Mouse (Mus musculus): ENCODE data around the gene Pak2. TPM values are rescaled to one million over a fixed set of nuclear protein-coding genes. Genes with fewer than 3 reads are reported as not detected.
"Not testable (repeated sequence)": the region's sequence is repeated elsewhere in the genome, so short reads cannot be mapped to it uniquely, and the experiment has no call there.

Gene Pak2
- total RNA-seq, 2 experiments from 2014 or later = 25.9 to 26.9 TPM

DNA sequence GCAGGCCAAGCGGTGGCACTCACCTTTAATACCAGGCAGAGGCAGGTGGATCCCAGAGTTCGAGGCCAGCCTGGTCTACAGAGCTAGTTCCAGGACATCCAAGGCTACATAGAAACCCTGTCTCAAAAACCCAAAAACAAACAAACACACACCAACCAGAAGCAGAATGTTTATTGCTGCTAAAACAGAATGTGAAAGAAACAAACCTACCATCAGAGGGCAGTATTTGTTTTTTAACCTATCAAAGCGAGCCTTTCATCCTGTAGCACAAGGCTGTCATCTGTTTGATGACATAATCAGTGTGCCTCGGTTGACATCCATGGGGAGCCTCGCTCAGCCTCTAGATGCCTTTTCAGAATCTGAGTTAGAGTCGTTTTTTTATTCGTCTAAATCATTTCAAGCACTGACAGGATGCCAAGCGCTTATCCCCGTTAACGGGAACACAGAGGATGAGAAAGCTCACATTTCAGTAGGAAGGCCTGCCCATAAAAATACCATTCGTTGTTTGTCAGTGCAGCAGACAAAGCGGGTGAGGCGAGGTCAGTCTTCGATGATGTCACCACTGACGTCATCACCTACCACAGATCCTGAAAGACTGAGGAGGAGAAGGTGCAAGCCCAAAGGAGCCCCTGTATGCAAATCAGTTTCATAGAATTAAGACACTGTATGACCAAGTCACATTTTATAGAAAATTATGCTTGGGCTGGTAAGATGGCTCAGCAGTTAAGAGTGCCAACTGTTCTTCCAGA, 32.0 kb upstream of the Pak2 start:
- no peak overlapping the region for H3K4me3 ChIP-seq
- H3K27ac ChIP-seq = no peak overlapping the region
- intact Hi-C loops (cut with DNase I) = loop anchor here (5.0 kb wide), 2 partner anchors 136 to 166 kb away; partner anchors contain the start of genes Fbxo45, Rnf168 and Wdr53
- TF ChIP-seq CTCF (IDR thresholded peaks at IDR 0.05) = peak; percentile 38
- no peak for DNase-seq (ENCODE audit: extremely low spot score in 1 of 2, low spot score in 2 of 2)

DNA sequence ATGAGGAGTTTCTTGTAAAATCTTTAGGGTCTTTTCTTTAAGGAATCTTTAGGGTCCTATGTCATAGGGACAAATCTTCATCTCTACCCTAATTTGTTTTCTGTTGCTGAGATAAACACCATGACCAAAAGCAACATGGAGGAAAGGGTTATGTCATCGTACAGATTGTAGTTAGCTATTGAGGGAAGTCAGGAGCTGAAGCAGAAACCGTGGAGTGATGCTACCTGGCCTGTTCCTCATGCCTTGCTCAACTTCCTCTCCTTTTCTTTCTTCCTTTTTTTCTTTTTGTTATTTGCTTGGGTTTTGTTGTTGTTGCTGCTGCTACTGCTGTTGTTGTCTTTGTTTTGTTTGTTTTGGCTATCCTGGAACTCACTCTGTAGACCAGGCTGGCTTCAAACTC, 29.4 kb upstream of the Pak2 start:
- intact Hi-C loops (cut with DNase I) = no loop called here
- no peak for DNase-seq (ENCODE audit: extremely low spot score in 1 of 2, low spot score in 2 of 2)

DNA sequence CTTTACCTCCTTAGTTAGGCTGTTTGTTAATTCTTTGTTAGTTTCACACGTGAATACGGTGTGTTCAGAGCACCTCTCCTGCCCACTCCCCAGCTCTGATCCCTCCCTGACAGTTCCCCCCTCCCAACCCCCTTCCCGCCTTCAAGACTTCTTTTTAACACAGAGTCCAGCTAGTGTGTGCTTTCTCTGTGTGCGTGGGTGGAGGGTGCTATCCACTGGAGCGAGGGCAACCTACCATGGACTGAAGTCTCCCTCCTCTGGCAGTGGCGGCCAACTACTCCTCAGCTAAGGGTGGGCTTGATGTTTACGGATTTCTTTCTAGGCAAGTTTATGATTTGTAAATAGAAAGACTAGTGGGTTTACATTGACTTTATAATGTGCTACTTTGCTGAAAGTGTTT, 29.0 kb upstream of the Pak2 start:
- TF ChIP-seq CTCF (IDR thresholded peaks at IDR 0.05) = no peak
- intact Hi-C loops (cut with DNase I) = no loop called here
- DNase-seq (ENCODE audit: extremely low spot score in 1 of 2, low spot score in 2 of 2) = no peak
- H3K27ac ChIP-seq = no peak overlapping the region
- no peak overlapping the region for H3K4me3 ChIP-seq

More for the DNA sequence above, 29.4 kb upstream of the Pak2 start:
- H3K4me3 ChIP-seq = no peak overlapping the region
- TF ChIP-seq CTCF (IDR thresholded peaks at IDR 0.05) = no peak
- no peak overlapping the region for H3K27ac ChIP-seq

DNA sequence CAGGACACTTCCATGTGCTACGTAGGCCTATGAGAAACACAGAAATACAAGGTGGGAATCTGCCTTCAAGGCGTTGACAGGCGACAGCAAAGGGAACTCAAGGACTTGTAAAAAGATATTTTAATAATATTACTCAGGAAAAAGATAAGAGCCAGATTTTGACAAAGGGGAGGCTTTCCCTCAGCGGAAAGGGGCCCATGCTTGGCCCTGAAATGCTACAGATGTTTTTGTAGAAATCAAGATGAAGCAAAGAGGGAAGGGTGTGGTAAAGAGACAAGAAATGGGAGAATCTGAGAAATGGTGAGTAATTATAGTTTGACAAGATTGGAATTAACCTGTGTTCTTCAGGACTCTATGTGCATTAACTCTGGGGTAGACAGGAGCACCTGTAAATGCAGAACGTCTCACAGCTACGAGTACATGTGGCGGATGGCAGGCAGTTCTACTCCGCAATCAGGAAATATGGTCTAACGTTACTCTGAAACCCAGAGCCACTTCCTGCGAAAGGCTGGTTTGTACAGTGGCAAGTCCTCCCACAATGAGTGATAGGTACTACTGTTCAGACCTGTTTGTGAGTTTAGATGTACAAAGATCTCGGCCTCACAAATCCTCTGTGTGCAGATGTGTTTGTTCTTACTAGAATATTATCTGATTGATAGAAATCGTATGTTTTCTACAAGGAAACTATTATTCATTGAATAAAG, 28.4 kb upstream of the Pak2 start:
- TF ChIP-seq CTCF (IDR thresholded peaks at IDR 0.05) = no peak
- H3K27ac ChIP-seq = no peak overlapping the region
- no peak for DNase-seq (ENCODE audit: extremely low spot score in 1 of 2, low spot score in 2 of 2)
- intact Hi-C loops (cut with DNase I) = no loop called here
- no peak overlapping the region for H3K4me3 ChIP-seq

DNA sequence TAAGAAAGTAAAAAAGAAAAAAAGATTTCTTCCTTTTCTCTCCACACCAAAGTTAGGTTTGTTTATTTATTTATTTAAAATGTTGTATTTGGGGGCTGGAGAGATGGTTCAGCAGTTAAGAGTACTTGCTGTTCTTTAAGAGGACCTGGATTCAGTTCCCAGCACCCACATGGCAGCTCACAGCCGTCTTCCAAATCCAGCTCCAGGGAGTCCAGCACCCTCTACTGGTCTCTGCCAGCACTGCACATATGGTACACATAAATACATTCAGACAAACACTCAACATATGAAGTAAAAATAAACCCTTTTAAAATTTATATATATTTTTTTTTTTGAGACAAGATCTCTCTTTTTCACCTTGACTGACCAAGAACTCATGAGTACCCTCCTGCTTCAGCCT, 26.6 kb upstream of the Pak2 start:
- H3K4me3 ChIP-seq = no peak overlapping the region
- no peak for DNase-seq (ENCODE audit: extremely low spot score in 1 of 2, low spot score in 2 of 2)
- peak; percentile 45 for TF ChIP-seq CTCF (IDR thresholded peaks at IDR 0.05)
- H3K27ac ChIP-seq = no peak overlapping the region
- intact Hi-C loops (cut with DNase I) = no loop called here

DNA sequence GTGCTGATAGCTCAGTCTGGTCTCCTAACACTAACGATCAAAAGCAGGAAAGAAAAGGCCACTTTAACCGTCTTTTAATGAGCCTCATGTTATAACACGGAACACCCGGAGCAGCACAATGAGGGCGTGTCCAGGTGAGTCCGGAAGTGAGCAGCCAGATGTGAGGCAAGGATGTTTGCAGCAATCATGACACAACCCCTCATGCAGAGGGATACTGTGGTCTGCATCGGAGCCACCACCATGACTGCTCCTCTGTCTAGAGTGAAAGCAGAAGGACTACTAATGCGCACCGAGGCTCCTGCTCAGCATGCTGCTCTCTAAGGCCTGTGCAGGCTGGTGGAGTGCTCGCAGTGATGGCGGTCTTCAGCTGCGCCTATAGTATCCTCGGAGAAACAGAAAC, 23.2 kb upstream of the Pak2 start:
- intact Hi-C loops (cut with DNase I) = no loop called here
- Histone ChIP-seq H3K4me3 (no peak overlapping the region), H3K27ac (no peak overlapping the region)
- no peak for TF ChIP-seq CTCF (IDR thresholded peaks at IDR 0.05)
- DNase-seq (ENCODE audit: extremely low spot score in 1 of 2, low spot score in 2 of 2) = no peak

DNA sequence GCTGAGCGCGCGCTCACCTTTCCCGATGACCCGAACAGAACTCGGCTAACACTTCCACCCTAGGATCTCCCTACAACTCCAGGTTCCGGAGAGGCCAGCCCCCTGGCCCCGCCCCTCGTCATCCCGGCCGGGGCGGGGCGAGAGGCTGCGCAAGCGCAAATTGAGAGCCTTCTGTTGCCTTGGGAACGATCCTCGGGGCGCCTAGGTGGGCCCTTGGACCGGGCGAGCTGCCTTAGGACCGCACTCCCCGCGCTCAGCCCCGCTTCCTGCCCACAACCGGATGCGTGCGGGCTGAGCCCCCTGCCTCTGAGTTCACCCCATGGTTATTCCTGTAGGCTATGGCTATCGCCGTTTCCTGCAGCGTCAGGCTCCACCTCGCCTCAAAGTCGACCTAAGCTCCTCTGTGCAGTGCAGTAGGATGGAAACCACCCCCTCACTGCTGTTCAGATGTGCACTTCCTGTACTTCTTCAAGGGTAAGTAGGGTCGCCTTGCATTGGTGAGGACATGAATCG, 20.6 kb upstream of the Pak2 start, which contains the start of the genes Pigx and Cep19:
Gene Pigx (minus strand): TSS at position 103 of the 513 bp plus-strand sequence.
Gene Cep19 (plus strand): TSS at position 163 of the 513 bp plus-strand sequence.
- intact Hi-C loops (cut with DNase I) = no loop called here
- no peak for TF ChIP-seq CTCF (IDR thresholded peaks at IDR 0.05)
- peak within 1 kb of the TSS; percentile 94 for H3K4me3 ChIP-seq
- peak; percentile 87 to 88 for DNase-seq (ENCODE audit: extremely low spot score in 1 of 2, low spot score in 2 of 2)
- peak within 1 kb of the TSS; percentile 93 for H3K27ac ChIP-seq

DNA sequence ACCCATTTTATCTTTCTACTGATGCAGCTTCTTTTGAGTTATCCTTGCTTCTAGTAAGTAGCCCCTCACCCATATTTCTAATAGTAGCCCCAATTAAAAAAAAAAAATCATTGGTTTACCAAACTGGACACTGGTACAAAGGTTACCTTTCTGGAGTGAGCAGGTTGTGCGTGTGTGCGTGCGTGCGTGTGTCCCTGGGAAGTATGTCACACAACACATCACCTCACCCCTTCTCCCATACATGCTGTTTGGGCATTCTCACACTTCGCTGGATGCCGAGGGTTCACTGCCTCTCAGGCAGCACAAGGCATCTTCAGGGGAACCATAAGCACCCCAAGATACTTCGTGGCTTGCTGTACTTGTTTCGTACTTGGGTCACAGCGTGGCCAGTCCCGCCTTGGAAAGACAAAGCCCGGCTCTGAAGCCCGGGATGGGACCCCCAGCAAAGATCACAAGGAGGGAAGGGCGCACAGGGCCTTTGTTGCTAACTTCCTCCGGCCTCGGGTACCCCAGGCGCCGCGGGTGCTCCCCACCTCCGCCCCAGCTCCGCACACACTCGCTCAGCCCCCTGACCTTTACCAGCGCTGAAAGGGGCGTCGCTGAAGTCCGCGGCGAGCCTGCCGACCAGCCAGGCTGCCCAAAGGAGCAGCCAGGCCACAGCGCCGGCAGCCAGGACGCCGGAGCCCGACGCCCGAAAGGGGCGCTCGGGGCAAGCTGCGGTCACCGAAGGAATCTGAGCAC, 19.9 kb upstream of the Pak2 start:
- DNase-seq (ENCODE audit: extremely low spot score in 1 of 2, low spot score in 2 of 2) = no peak
- intact Hi-C loops (cut with DNase I) = no loop called here
- Histone ChIP-seq H3K27ac (peak overlapping the region; percentile 93), H3K4me3 (peak overlapping the region; percentile 94)
- TF ChIP-seq CTCF (IDR thresholded peaks at IDR 0.05) = no peak

DNA sequence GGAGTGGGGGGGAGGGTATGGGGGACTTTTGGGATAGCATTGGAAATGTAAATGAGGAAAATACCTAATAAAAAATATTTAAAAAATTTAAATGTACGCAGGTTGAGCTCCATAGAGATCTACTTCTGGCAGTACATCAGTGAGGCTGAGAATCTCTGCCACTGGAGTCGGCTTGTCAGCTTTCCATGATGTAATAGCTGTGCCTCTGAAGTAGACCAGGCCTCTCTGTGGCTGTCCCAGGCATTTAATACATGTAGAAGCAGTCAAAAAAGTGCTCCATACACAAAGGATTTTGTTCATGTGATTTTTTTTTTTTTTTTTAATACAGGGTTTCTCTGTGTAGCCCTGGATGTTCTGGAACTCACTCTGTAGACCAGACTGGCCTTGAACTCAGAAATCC, 18.6 kb upstream of the Pak2 start:
- DNase-seq (ENCODE audit: extremely low spot score in 1 of 2, low spot score in 2 of 2); intact Hi-C loops (cut with DNase I); H3K4me3 ChIP-seq; H3K27ac ChIP-seq: not testable (repeated sequence)

DNA sequence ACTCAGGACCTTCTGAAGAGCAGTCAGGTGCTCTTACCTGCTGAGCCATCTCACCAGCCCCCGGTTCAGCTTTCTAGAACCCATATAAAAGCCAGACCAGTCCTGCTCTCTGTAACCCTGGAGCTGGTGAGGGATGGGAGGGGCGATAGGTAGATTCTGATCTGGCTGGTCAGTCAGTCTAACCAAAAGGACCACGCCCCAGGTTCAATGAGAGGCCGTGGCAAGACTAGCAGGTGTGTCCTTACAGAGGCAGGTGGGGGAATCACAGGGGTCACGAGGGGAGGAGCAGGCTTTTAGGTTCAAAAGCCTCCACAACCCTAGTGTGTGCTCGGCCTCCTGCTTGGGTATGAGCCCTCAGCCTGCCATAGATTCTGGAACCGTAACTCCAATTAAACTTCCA, 12.3 kb upstream of the Pak2 start:
- no peak for DNase-seq (ENCODE audit: extremely low spot score in 1 of 2, low spot score in 2 of 2)
- intact Hi-C loops (cut with DNase I) = no loop called here
- H3K4me3 ChIP-seq = no peak overlapping the region
- no peak overlapping the region for H3K27ac ChIP-seq
- no peak for TF ChIP-seq CTCF (IDR thresholded peaks at IDR 0.05)

DNA sequence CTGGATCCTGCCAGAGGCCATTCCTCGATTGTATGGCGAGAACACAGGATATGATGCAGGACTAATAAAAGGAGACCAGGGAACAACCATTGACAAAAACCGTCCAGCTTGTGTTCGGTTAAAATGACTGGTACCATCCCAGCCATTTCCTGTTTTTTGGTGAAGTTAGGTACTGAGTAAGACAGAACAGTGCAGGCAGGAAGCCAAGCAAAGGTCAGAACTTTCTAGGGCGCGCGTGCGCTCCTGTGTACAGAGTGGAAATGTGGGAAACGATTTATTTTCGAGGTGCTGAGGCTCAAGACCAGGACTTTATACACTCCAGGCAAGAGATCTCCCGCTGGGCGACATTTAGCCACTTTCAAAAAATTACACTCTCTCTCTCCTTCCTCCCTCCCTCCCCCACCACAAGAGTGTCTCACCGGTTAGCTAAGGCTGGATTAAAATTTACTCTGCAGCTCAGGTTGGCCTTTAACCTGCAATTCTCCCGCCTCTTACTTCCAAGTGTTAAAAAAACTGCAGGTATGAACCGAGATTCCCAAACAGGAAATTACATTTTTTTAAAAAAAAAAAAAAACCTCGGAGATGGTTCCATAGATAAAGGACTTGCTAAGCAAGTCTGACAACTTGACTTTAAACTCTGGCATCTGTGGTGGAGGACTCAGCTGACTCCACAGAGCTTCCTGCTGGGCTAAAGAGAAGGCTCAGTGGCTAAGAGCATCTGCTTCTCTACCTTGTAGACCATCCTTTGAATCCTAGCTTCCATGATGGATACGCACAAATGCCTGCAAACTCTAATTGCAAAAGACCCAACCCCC, 8.7 kb upstream of the Pak2 start:
- intact Hi-C loops (cut with DNase I) = no loop called here

More for the DNA sequence above, 8.7 kb upstream of the Pak2 start:
- no peak for TF ChIP-seq CTCF (IDR thresholded peaks at IDR 0.05)
- H3K4me3 ChIP-seq = no peak overlapping the region
- H3K27ac ChIP-seq = no peak overlapping the region
- no peak for DNase-seq (ENCODE audit: extremely low spot score in 1 of 2, low spot score in 2 of 2)

Measured in left cerebral cortex, adult 2 months (tissue).